Mouse (Mus musculus) lung, adult 2 months (tissue): ENCODE results near the gene Nhp2.

Experiments
- CTCF ChIP-seq: fragments of 200-500 bp; IDR thresholded peaks from 2 replicates; pipeline ENCODE4 v1.5.1; 2011; ENCODE audit warnings: mild to moderate bottlenecking, low read length, control low read depth; ENCODE audit not compliant: insufficient read depth
- POLR2A ChIP-seq: fragments of 200-500 bp; IDR thresholded peaks from 2 replicates; pipeline ENCODE4 v1.6.1; 2011; ENCODE audit warnings: low read depth, mild to moderate bottlenecking, control low read depth, low read length, borderline replicate concordance; ENCODE audit errors: extremely low read depth

GRCm38 (mm10) chr11:51627907-51628306 is 8.4 kb downstream of the Nhp2 start:
- no peak for TF ChIP-seq CTCF
- TF ChIP-seq POLR2A: no peak
